Mouse (Mus musculus): ENCODE data around the gene Cisd2. TPM values are rescaled to one million over a fixed set of nuclear protein-coding genes. Genes with fewer than 3 reads are reported as not detected.

Cisd2 gene
- polyA plus RNA-seq (2015; fragmentation: Nextera tagmentation; extraction: Ambion mirVana) = 70.2 and 74.2 TPM in 2 replicates

DNA sequence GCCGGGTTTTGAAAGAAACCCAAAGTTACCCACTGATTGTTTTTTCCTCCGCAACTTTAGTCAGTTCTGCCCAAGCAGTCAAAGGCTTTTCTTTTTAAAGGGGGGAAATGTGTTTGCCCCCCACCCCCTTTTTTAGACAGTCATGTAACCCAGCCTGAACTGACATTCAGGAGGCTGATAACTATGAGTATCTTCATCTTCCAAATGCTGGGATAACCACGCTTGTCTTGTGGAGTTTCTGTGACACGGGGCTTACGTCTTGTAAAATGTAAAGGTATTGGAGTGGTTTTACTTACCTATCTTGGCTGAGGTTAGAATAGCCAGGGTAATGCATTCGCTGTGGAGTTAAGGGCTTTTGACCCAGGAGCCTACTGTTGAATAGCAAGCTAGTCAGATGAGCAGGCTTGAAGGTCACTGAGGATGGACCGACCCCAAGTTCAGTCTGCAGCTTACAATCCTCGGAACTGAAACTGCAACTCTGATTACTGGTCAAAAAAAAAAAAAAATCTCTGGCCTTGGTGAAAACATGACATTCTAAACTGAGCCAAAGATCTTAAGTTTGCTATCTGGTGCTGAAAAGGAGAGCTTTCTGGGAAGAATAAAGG, at the start of gene Cisd2:
Gene Cisd2, minus strand, starts transcription at position 318 of the 605 bp plus-strand sequence.
- Histone ChIP-seq H3K9ac (peak within 1 kb of the TSS; percentile 72), H3K9me3 (no peaks in the 10 kb centered on the region), H3K27me3 (no peaks in the 10 kb centered on the region), H3K27ac (replicated peaks) (peak within 1 kb of the TSS; percentile 96), H3K4me2 (peak within 1 kb of the TSS; percentile 79), H3K4me3 (peak within 1 kb of the TSS; percentile 57), H3K36me3 (no peaks in the 10 kb centered on the region), H3K4me1 (replicated peaks) (peaks cover 25% of the 10 kb centered on the region)
- WGBS = 3% methylated on average over 8 of the region's 8 CpGs
- peak; percentile 21 for ATAC-seq (ENCODE audit: low read depth)

DNA sequence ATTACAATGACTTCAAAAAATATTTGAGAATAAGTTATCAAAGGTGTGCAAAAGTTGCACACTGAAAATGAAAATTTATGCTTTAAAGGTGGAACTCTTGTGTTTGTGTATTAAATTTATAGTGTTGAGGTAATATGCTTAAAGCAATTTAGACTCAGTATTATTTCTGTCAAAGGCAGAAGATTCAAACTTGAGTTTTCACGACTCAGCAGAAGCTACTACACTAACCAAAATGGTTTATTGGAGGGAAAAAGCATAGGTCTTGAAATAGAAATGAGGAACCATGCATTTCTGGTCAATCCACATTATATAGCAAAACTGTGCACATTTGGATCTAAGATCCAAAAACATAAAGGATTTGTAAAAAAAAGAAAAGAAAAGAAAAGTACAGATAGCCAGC, 47.1 kb upstream of the Cisd2 start:
- ATAC-seq (ENCODE audit: low read depth) = no peak
- Histone ChIP-seq H3K36me3 (0 out of 2 replicates have a peak, but pooled peaks cover 4% of the 10 kb centered on the region), H3K9ac (no peak overlapping the region), H3K4me2 (no peak overlapping the region), H3K27me3 (no peaks in the 10 kb centered on the region), H3K4me1 (replicated peaks) (no peaks in the 10 kb centered on the region), H3K9me3 (no peaks in the 10 kb centered on the region), H3K27ac (replicated peaks) (no peak overlapping the region), H3K4me3 (no peak overlapping the region)
- WGBS = 76% methylated on average over 1 of the region's 1 CpGs

DNA sequence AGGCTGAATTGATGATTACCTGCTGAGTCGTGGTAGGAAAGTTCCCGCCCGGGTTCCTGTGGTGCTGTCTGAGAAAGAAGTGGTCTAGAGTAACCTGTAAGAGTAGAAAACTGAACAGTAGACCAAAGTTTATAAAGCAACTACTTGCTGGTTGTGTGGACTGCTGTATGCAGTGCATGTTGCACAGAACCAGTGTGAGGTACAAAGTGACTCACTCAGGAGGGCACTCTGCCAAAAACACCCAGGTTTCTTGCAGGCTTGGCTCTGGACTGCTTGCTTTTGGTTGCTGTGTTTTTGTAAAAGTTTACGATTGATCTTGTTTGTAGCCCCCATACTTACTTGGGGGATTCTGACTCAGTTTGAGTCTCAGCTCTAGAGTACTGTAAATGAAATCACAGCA, 46.2 kb upstream of the Cisd2 start:
- no peak overlapping the region for H3K9ac ChIP-seq
- H3K4me3 ChIP-seq = no peak overlapping the region
- H3K27me3 ChIP-seq = no peaks in the 10 kb centered on the region
- 0 out of 2 replicates have a peak, but pooled peaks cover 4% of the 10 kb centered on the region for H3K36me3 ChIP-seq
- ATAC-seq (ENCODE audit: low read depth) = peak; percentile 57; the same call in 1 of the 2 replicates
- no peaks in the 10 kb centered on the region for H3K4me1 ChIP-seq (replicated peaks)
- no peaks in the 10 kb centered on the region for H3K9me3 ChIP-seq
- no peak overlapping the region for H3K27ac ChIP-seq (replicated peaks)
- H3K4me2 ChIP-seq = no peak overlapping the region
- WGBS = 47% methylated on average over 4 of the region's 4 CpGs

DNA sequence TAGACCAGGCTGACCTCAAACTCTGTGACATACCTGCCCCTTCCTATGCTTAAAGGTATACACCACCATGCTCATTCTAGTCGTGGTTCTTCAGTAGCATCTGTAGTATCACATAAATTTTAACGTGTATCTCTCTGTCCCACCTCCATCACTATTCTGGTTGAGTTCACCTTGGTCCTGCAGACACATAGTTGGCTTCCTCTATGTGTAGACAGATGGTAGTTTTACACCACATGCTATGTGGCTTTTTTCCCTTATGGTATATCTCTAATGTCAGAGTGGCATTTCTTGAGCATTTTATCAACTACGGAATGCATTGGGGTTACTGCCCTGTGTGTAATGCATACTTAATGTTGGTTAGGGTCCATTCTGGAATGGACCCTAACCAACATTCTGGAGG, 45.4 kb upstream of the Cisd2 start:
- Histone ChIP-seq H3K36me3 (0 out of 2 replicates have a peak, but pooled peaks cover 4% of the 10 kb centered on the region), H3K4me2 (no peak overlapping the region), H3K27me3 (no peaks in the 10 kb centered on the region), H3K27ac (replicated peaks) (no peak overlapping the region), H3K9ac (no peak overlapping the region), H3K4me3 (no peak overlapping the region), H3K4me1 (replicated peaks) (no peaks in the 10 kb centered on the region), H3K9me3 (no peaks in the 10 kb centered on the region)
- WGBS = 63% methylated on average over 3 of the region's 3 CpGs
- ATAC-seq (ENCODE audit: low read depth) = no peak

DNA sequence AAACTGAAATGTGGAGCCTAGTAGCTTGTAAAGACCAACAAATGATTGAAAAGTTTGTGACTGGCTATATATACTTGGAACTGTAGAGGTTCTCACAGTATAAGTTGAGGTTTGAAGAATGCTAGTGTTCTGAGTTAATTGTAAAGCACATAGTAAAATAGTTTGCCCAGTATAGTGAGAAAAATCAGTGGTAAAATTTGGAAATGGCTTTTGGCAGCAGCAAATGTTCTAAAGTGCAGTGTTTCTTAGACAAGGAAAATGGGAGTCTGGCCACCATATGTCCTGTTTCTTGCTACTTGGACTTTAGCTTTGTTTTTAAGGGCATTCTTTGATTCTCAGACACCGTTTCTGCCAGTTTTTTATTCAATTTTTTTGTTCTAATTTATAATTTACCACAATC, 44.7 kb upstream of the Cisd2 start:
- WGBS = 82% methylated on average over 1 of the region's 1 CpGs
- Histone ChIP-seq H3K4me2 (no peak overlapping the region), H3K27me3 (no peaks in the 10 kb centered on the region), H3K9me3 (no peaks in the 10 kb centered on the region), H3K9ac (no peak overlapping the region), H3K4me1 (replicated peaks) (no peaks in the 10 kb centered on the region), H3K36me3 (peaks cover 10% of the 10 kb centered on the region; the same call in 1 of the 2 replicates), H3K27ac (replicated peaks) (no peak overlapping the region), H3K4me3 (no peak overlapping the region)
- no peak for ATAC-seq (ENCODE audit: low read depth)

DNA sequence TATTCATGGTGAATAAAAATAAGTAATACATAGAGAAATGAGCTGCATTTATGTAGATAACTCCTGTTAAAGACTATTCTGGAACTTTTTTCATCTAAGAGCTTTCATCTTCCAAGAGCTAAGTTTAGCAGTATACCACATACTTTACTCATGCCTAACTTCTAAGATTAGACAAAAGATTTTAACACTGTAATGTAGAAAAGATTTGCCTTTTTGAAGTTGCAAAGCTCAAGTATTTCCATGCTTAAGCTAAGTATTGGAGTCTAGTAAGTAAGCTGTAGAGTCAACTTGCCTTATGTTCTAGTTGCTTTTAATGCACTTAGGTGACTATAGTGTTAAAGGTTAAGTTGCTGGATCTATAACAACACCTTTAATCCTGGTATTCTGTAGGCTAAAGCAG, 35.3 kb upstream of the Cisd2 start:
- H3K4me3 ChIP-seq = no peak overlapping the region
- H3K4me1 ChIP-seq (replicated peaks) = no peaks in the 10 kb centered on the region
- H3K27me3 ChIP-seq = no peaks in the 10 kb centered on the region
- no peak overlapping the region for H3K4me2 ChIP-seq
- ATAC-seq (ENCODE audit: low read depth) = no peak
- no peak overlapping the region for H3K27ac ChIP-seq (replicated peaks)
- no peaks in the 10 kb centered on the region for H3K9me3 ChIP-seq
- H3K9ac ChIP-seq = no peak overlapping the region
- H3K36me3 ChIP-seq = peaks cover 43% of the 10 kb centered on the region

DNA sequence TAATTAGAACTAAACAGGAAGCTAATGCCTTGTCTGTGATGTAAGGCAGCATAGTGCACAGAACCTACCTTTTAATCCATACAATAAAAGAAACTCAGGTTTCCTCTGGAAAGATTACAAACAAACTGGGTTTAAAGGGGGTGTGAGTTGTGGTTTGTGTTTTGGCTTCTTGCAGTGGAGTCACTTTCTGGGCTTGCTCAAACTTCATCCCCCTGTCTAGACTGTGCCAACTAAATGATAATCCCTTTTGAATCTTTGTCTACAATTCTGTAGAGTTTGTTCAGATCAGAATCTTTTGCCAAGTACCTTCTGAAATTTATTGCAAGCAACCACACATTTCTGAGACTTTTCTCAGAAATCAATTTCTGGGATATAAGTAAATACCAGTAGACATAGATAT, 21.2 kb upstream of the Cisd2 start:
- no peak overlapping the region for H3K9ac ChIP-seq
- H3K4me3 ChIP-seq = no peak overlapping the region
- H3K27me3 ChIP-seq = no peaks in the 10 kb centered on the region
- H3K9me3 ChIP-seq = no peaks in the 10 kb centered on the region
- ATAC-seq (ENCODE audit: low read depth) = no peak
- 0 out of 2 replicates have a peak, but pooled peaks cover 5% of the 10 kb centered on the region for H3K36me3 ChIP-seq
- H3K4me2 ChIP-seq = no peak overlapping the region
- no peak overlapping the region for H3K27ac ChIP-seq (replicated peaks)
- peaks cover 41% of the 10 kb centered on the region for H3K4me1 ChIP-seq (replicated peaks)

DNA sequence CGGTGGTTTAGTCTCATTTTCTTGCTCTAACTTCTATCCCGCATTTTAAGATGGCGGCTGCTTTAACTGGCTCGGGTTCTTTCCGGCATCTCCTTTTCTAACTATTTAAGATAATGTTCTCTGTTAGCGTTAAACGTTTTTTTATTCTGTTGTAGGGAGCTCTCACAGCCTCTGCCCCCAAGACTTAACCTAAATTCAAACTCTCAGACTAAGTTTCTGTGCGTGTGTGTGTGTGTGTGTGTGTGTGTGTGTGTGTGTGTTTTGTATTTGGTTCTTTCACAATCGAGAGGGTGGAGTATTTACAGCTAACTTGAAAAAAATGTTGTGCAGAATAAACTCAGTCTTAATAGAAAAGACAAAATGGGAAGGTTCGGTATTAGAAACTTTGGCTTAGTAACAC, 16.9 kb upstream of the Cisd2 start:
- H3K9me3 ChIP-seq = no peaks in the 10 kb centered on the region

DNA sequence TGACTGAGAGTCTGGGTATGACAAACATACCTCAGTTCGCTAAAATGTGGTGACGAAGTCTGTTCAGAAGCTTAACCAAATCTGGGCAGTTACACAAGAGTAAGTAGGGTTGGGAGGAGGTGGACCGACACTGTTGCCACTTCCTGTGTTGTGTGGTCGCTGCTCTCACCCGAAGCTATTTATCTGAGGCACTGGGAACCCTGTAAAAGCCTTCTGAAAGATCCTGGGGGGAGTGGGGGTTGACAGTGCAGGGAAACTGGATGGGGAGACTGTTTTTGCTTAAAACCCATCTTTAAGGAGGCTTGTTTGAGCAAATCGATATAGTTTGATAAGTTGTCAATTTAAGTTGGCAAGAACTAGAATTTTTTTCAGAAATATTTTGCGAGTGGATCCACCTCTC, 16.5 kb upstream of the Cisd2 start:
- Histone ChIP-seq H3K4me3 (peak overlapping the region; percentile 94), H3K36me3 (0 out of 2 replicates have a peak, but pooled peaks cover 5% of the 10 kb centered on the region), H3K27ac (replicated peaks) (no peak overlapping the region), H3K9me3 (no peaks in the 10 kb centered on the region), H3K4me2 (peak overlapping the region; percentile 89), H3K4me1 (replicated peaks) (peaks cover 47% of the 10 kb centered on the region), H3K9ac (peak overlapping the region; percentile 97), H3K27me3 (no peaks in the 10 kb centered on the region)
- WGBS = 27% methylated on average over 7 of the region's 7 CpGs
- ATAC-seq (ENCODE audit: low read depth) = no peak

More for the DNA sequence above, 16.9 kb upstream of the Cisd2 start:
- H3K4me2 ChIP-seq = peak overlapping the region; percentile 89
- ATAC-seq (ENCODE audit: low read depth) = no peak
- no peak overlapping the region for H3K27ac ChIP-seq (replicated peaks)
- peaks cover 47% of the 10 kb centered on the region for H3K4me1 ChIP-seq (replicated peaks)
- H3K36me3 ChIP-seq = 0 out of 2 replicates have a peak, but pooled peaks cover 5% of the 10 kb centered on the region
- H3K4me3 ChIP-seq = peak overlapping the region; percentile 94
- 61% methylated on average over 10 of the region's 10 CpGs for WGBS
- H3K27me3 ChIP-seq = no peaks in the 10 kb centered on the region
- H3K9ac ChIP-seq = peak overlapping the region; percentile 97

DNA sequence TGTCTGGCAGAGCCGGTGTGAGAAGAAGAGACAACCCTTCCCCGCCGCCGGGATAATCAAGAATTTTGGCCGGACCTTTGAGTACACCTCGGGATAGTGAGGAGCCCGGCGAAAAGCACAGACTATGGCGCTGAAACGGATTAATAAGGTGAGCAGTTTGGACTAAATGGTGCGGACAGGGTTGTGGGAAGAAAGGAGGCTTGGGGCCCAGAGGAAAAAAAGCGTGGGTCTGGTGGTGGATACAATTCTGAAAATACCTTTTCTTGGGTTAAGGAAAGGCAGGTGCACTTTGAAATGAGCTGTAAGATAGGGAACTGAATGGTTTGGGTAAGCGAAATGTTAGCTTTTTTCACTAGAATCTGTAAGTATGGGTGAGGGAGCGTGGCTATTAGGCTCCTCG, 15.9 kb upstream of the Cisd2 start:
- H3K4me2 ChIP-seq = peak overlapping the region; percentile 89
- H3K27me3 ChIP-seq = no peaks in the 10 kb centered on the region
- no peak for ATAC-seq (ENCODE audit: low read depth)
- H3K36me3 ChIP-seq = 0 out of 2 replicates have a peak, but pooled peaks cover 5% of the 10 kb centered on the region
- H3K9ac ChIP-seq = peak overlapping the region; percentile 97
- no peaks in the 10 kb centered on the region for H3K9me3 ChIP-seq
- peak overlapping the region; percentile 100 for H3K27ac ChIP-seq (replicated peaks)
- WGBS = 2% methylated on average over 15 of the region's 15 CpGs
- peak overlapping the region; percentile 94 for H3K4me3 ChIP-seq
- H3K4me1 ChIP-seq (replicated peaks) = peaks cover 44% of the 10 kb centered on the region

DNA sequence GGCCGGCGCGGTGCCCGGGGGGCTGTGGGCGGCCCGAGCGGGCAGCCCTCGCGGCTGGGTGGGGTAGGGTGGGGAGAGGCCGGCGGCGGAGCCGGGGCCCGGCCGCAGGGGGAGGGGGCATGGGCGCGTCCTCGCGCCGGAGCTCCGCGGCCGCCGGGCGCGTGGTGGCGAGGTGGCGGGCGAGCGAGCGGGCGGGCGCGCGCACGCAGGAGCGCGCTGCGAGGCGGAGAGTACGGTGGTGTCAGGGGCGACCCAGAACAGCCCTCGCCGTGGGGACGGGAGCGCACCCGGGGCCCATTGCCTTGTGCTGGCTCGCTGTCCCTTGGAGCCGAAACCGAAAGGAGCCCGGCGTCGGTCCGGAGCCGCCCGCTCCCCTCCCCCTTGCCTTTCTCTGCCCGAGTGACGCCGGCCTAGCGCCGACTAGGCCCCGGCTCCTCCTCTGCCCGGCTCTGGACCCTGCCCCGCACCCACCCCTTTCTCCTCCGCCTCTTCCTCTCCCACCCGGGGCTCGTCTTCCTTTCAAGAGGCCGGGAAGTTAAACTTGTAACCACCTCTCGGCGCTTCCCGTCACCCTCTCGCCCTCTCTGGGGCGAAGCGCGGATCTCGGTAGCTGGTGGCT, 15.3 kb upstream of the Cisd2 start:
- whole genome bisulfite sequencing = under 1% methylated on average over 55 of the region's 76 CpGs
- Histone ChIP-seq H3K9me3 (no peaks in the 10 kb centered on the region), H3K9ac (peak overlapping the region; percentile 97), H3K4me1 (replicated peaks) (peaks cover 44% of the 10 kb centered on the region), H3K4me3 (peak overlapping the region; percentile 94), H3K27me3 (no peaks in the 10 kb centered on the region), H3K36me3 (0 out of 2 replicates have a peak, but pooled peaks cover 5% of the 10 kb centered on the region), H3K4me2 (peak overlapping the region; percentile 89), H3K27ac (replicated peaks) (peak overlapping the region; percentile 100)
- peak; percentile 64 for ATAC-seq (ENCODE audit: low read depth)

DNA sequence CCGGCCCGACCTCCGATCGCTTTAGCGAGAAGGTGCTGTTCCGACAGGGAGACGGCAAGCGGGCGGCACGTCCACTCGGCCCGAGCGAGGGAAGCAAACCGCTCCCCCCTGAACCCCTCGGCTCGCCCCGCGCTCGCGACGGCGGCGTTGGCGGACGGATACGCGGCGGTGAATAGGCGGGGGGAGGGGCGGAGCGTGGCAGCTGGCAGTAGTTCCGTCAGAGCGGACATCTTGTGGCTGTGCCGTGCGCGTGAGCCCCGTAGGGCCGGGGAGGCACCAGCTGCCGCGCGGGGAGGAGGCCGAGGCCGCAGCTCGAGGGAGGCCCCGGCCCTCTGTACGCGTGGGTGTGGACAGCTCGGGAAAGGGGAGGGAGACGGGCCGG, 14.8 kb upstream of the Cisd2 start:
- Histone ChIP-seq H3K27ac (replicated peaks) (peak overlapping the region; percentile 100), H3K9ac (peak overlapping the region; percentile 97), H3K4me3 (peak overlapping the region; percentile 94), H3K27me3 (no peaks in the 10 kb centered on the region), H3K4me2 (peak overlapping the region; percentile 89), H3K4me1 (replicated peaks) (peaks cover 40% of the 10 kb centered on the region), H3K36me3 (0 out of 2 replicates have a peak, but pooled peaks cover 7% of the 10 kb centered on the region), H3K9me3 (no peaks in the 10 kb centered on the region)
- peak; percentile 85 for ATAC-seq (ENCODE audit: low read depth)
- WGBS = under 1% methylated on average over 48 of the region's 50 CpGs

Measured in neural tube, embryonic 13.5 days (tissue).